Mouse (Mus musculus): Measurements from ENCODE around the gene Gm2310. TPM values are rescaled to one million over a fixed set of nuclear protein-coding genes. Genes with fewer than 3 reads are reported as not detected.
"Not testable (repeated sequence)": the region's sequence is repeated elsewhere in the genome, so short reads cannot be mapped to it uniquely, and the experiment has no call there.

Gm2310 gene
- polyA plus RNA-seq (2014; fragmentation: Nextera tagmentation; extraction: Ambion mirVana) = not detected in 2 replicates

DNA sequence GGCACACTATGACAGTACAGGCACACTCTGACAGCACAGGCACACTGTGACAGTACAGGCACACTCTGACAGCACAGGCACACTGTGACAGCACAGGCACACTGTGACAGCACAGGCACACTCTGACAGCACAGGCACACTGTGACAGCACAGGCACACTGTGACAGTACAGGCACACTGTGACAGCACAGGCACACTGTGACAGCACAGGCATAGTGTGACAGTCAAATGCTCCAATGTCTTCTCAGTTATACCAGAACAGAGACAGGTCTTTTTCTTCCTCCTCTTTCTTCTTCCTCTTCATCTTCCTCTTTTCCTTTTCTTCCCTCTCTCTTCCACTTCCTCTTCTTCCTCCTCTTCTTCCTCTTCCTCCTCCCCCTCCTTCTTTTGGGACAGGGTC lies at the start of gene Gm2310:
Gm2310 (minus strand) TSS at position 101 of the 400 bp plus-strand sequence.
- not testable (repeated sequence) for H3K27ac ChIP-seq (ENCODE audit: low read depth, low read length); H3K4me1 ChIP-seq (ENCODE audit: control insufficient read depth, insufficient read depth, low read length); H3K36me3 ChIP-seq (ENCODE audit: control insufficient read depth, insufficient read depth, low read length); H3K4me3 ChIP-seq (ENCODE audit: low read length); H3K4me2 ChIP-seq (replicated peaks; ENCODE audit: low read depth, low read length); H3K9me3 ChIP-seq (ENCODE audit: control insufficient read depth, low read length); H3K27me3 ChIP-seq (ENCODE audit: control insufficient read depth, insufficient read depth, low read length); H3K9ac ChIP-seq (ENCODE audit: low read depth, low read length); ATAC-seq (ENCODE audit: low FRiP score, low TSS enrichment)

DNA sequence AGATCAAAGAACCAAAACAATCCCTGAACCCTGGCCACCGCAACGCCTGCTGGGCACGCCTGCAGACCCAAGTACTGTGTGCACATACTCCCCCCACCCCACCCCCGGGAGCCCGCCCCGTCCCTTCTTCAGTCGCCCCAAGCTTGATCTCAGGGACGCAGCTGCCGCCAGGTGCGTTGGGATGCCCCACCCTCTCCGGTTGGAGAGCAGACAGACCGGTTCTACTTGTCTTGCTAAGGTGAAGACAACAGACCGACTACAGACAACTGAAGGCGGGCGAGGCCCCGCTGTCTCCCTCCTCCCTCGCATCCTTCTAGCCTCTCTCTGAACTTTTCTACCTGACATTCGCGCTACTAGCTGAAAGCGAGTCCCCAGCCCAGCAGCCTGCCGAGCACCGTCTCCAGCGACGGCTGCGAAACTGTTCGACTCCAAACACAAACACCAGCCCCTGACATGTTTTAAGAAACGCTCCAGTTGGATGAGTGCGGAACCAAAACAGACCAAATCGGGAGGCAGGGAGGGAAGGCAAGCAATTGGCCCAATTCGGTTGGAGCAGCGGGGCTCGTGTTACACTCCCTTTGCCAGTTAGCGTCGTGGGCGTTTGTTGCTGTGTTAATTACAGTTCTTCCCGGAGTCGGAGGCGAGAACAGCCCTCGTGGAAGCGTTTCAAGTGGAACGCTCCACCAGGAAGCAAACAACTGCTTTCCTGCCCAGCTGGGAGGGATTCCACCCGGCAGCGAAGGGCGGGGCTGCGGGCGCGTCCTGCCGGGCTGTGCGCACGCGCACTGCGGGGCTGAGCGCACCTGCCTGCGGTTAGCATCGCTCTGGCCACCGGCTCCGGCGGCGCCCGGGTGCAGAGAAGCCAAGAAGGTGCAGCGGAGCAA lies 49.1 kb upstream of the Gm2310 start:
- H3K36me3 ChIP-seq (ENCODE audit: control insufficient read depth, insufficient read depth, low read length) = no peaks in the 10 kb centered on the region
- H3K4me3 ChIP-seq (ENCODE audit: low read length) = peak overlapping the region; percentile 57
- H3K9ac ChIP-seq (ENCODE audit: low read depth, low read length) = peak overlapping the region; percentile 54
- no peaks in the 10 kb centered on the region for H3K4me1 ChIP-seq (ENCODE audit: control insufficient read depth, insufficient read depth, low read length)
- WGBS = under 1% methylated on average over 58 of the region's 61 CpGs
- H3K9me3 ChIP-seq (ENCODE audit: control insufficient read depth, low read length) = no peaks in the 10 kb centered on the region
- peaks cover 3% of the 10 kb centered on the region; the same call in 1 of the 2 replicates for H3K27me3 ChIP-seq (ENCODE audit: control insufficient read depth, insufficient read depth, low read length)
- peak overlapping the region; percentile 90 for H3K27ac ChIP-seq (ENCODE audit: low read depth, low read length)
- H3K4me2 ChIP-seq (replicated peaks; ENCODE audit: low read depth, low read length) = peak overlapping the region; percentile 96
- peak; percentile 91 for ATAC-seq (ENCODE audit: low FRiP score, low TSS enrichment)

- H3K27me3 ChIP-seq (ENCODE audit: control insufficient read depth, insufficient read depth, low read length) = peaks cover 3% of the 10 kb centered on the region; the same call in 1 of the 2 replicates
- ATAC-seq (ENCODE audit: low FRiP score, low TSS enrichment) = peak; percentile 59
- H3K4me1 ChIP-seq (ENCODE audit: control insufficient read depth, insufficient read depth, low read length) = no peaks in the 10 kb centered on the region
- 4% methylated on average over 7 of the region's 7 CpGs for WGBS
- H3K36me3 ChIP-seq (ENCODE audit: control insufficient read depth, insufficient read depth, low read length) = no peaks in the 10 kb centered on the region
- peak overlapping the region; percentile 96 for H3K4me2 ChIP-seq (replicated peaks; ENCODE audit: low read depth, low read length)
- peak overlapping the region; percentile 57 for H3K4me3 ChIP-seq (ENCODE audit: low read length)
- H3K9ac ChIP-seq (ENCODE audit: low read depth, low read length) = 0 out of 2 replicates have a peak overlapping the region, but pooled peaks have one; percentile 54
- H3K27ac ChIP-seq (ENCODE audit: low read depth, low read length) = peak overlapping the region; percentile 90; the same call in 1 of the 2 replicates
- no peaks in the 10 kb centered on the region for H3K9me3 ChIP-seq (ENCODE audit: control insufficient read depth, low read length)
These were observed 48.5 kb upstream of the Gm2310 start for GRCm38 (mm10) chr15:8568286-8568644.

GRCm38 (mm10) chr15:8565416-8565815 lies 45.7 kb upstream of the Gm2310 start:
- Histone ChIP-seq H3K4me1 (ENCODE audit: control insufficient read depth, insufficient read depth, low read length) (no peaks in the 10 kb centered on the region), H3K36me3 (ENCODE audit: control insufficient read depth, insufficient read depth, low read length) (no peaks in the 10 kb centered on the region), H3K27ac (ENCODE audit: low read depth, low read length) (no peak overlapping the region), H3K9ac (ENCODE audit: low read depth, low read length) (no peak overlapping the region), H3K9me3 (ENCODE audit: control insufficient read depth, low read length) (no peaks in the 10 kb centered on the region), H3K27me3 (ENCODE audit: control insufficient read depth, insufficient read depth, low read length) (peaks cover 3% of the 10 kb centered on the region; the same call in 1 of the 2 replicates), H3K4me3 (ENCODE audit: low read length) (no peak overlapping the region), H3K4me2 (replicated peaks; ENCODE audit: low read depth, low read length) (no peak overlapping the region)
- 71% methylated on average over 6 of the region's 6 CpGs for WGBS
- ATAC-seq (ENCODE audit: low FRiP score, low TSS enrichment) = no peak

GRCm38 (mm10) chr15:8564331-8564730 lies 44.6 kb upstream of the Gm2310 start:
- Histone ChIP-seq H3K9me3 (ENCODE audit: control insufficient read depth, low read length) (no peaks in the 10 kb centered on the region), H3K36me3 (ENCODE audit: control insufficient read depth, insufficient read depth, low read length) (no peaks in the 10 kb centered on the region), H3K4me1 (ENCODE audit: control insufficient read depth, insufficient read depth, low read length) (no peaks in the 10 kb centered on the region), H3K4me3 (ENCODE audit: low read length) (no peak overlapping the region), H3K27me3 (ENCODE audit: control insufficient read depth, insufficient read depth, low read length) (peaks cover 3% of the 10 kb centered on the region; the same call in 1 of the 2 replicates), H3K4me2 (replicated peaks; ENCODE audit: low read depth, low read length) (no peak overlapping the region), H3K9ac (ENCODE audit: low read depth, low read length) (no peak overlapping the region), H3K27ac (ENCODE audit: low read depth, low read length) (no peak overlapping the region)
- WGBS = 87% methylated on average over 3 of the region's 3 CpGs
- no peak for ATAC-seq (ENCODE audit: low FRiP score, low TSS enrichment)

GRCm38 (mm10) chr15:8563423-8564194 lies 43.9 kb upstream of the Gm2310 start:
- ATAC-seq (ENCODE audit: low FRiP score, low TSS enrichment) = no peak
- no peak overlapping the region for H3K4me2 ChIP-seq (replicated peaks; ENCODE audit: low read depth, low read length)
- 79% methylated on average over 1 of the region's 1 CpGs for WGBS
- H3K9ac ChIP-seq (ENCODE audit: low read depth, low read length) = no peak overlapping the region
- H3K27me3 ChIP-seq (ENCODE audit: control insufficient read depth, insufficient read depth, low read length) = peaks cover 3% of the 10 kb centered on the region; the same call in 1 of the 2 replicates
- no peak overlapping the region for H3K27ac ChIP-seq (ENCODE audit: low read depth, low read length)
- H3K36me3 ChIP-seq (ENCODE audit: control insufficient read depth, insufficient read depth, low read length) = no peaks in the 10 kb centered on the region
- no peaks in the 10 kb centered on the region for H3K9me3 ChIP-seq (ENCODE audit: control insufficient read depth, low read length)
- H3K4me1 ChIP-seq (ENCODE audit: control insufficient read depth, insufficient read depth, low read length) = no peaks in the 10 kb centered on the region
- H3K4me3 ChIP-seq (ENCODE audit: low read length) = no peak overlapping the region

DNA sequence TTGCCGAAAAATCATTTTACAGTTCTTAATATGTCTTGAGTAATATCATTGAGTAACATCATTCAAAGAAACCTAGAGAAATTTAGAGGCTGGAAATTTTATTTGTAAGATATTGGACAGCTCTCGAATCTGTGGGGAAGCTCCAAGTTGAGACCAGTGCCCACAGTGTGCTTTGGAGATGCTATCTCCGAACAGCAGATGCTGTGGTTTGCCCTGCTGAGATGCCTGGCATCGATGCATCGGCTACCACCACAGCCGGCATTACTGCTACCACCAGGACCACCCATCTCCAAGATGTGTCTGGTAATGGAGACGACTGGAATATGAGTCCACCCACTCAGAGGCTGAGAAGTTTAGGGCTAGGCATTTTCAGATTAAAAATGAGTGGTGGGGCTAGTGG lies 43.0 kb upstream of the Gm2310 start:
- no peak overlapping the region for H3K9ac ChIP-seq (ENCODE audit: low read depth, low read length)
- H3K36me3 ChIP-seq (ENCODE audit: control insufficient read depth, insufficient read depth, low read length) = no peaks in the 10 kb centered on the region
- H3K9me3 ChIP-seq (ENCODE audit: control insufficient read depth, low read length) = no peaks in the 10 kb centered on the region
- peaks cover 2% of the 10 kb centered on the region; the same call in 1 of the 2 replicates for H3K27me3 ChIP-seq (ENCODE audit: control insufficient read depth, insufficient read depth, low read length)
- H3K4me2 ChIP-seq (replicated peaks; ENCODE audit: low read depth, low read length) = no peak overlapping the region
- no peak overlapping the region for H3K27ac ChIP-seq (ENCODE audit: low read depth, low read length)
- no peaks in the 10 kb centered on the region for H3K4me1 ChIP-seq (ENCODE audit: control insufficient read depth, insufficient read depth, low read length)
- WGBS = 87% methylated on average over 7 of the region's 7 CpGs
- no peak overlapping the region for H3K4me3 ChIP-seq (ENCODE audit: low read length)
- ATAC-seq (ENCODE audit: low FRiP score, low TSS enrichment) = no peak

DNA sequence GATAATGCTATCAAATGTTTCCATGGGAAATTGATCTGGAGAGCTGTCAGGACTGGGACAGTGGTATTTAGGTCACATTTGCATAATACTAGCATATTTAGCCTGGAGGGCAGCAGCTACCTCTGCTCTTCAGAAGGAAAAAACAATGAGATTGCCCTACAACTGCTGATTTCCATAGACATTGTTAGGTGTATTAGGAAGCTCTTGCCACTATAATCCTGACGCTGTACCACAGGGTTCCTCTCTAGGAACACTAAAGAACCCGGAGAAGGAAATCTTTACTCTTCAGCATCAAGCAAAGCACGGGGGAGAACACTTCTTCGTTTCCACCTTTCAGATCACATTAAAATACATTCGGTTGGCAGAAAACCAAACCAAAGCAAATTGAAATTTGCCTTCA lies 11.4 kb upstream of the Gm2310 start:
- Histone ChIP-seq H3K4me3 (ENCODE audit: low read length) (no peak overlapping the region), H3K27me3 (ENCODE audit: control insufficient read depth, insufficient read depth, low read length) (no peaks in the 10 kb centered on the region), H3K27ac (ENCODE audit: low read depth, low read length) (no peak overlapping the region), H3K9ac (ENCODE audit: low read depth, low read length) (no peak overlapping the region), H3K4me1 (ENCODE audit: control insufficient read depth, insufficient read depth, low read length) (no peaks in the 10 kb centered on the region), H3K9me3 (ENCODE audit: control insufficient read depth, low read length) (no peaks in the 10 kb centered on the region), H3K36me3 (ENCODE audit: control insufficient read depth, insufficient read depth, low read length) (no peaks in the 10 kb centered on the region), H3K4me2 (replicated peaks; ENCODE audit: low read depth, low read length) (no peak overlapping the region)
- 76% methylated on average over 5 of the region's 5 CpGs for WGBS
- no peak for ATAC-seq (ENCODE audit: low FRiP score, low TSS enrichment)

- no peak for ATAC-seq (ENCODE audit: low FRiP score, low TSS enrichment)
- no peak overlapping the region for H3K9ac ChIP-seq (ENCODE audit: low read depth, low read length)
- no peak overlapping the region for H3K4me2 ChIP-seq (replicated peaks; ENCODE audit: low read depth, low read length)
- H3K4me1 ChIP-seq (ENCODE audit: control insufficient read depth, insufficient read depth, low read length) = no peaks in the 10 kb centered on the region
- 63% methylated on average over 5 of the region's 5 CpGs for WGBS
- no peaks in the 10 kb centered on the region for H3K9me3 ChIP-seq (ENCODE audit: control insufficient read depth, low read length)
- no peaks in the 10 kb centered on the region for H3K27me3 ChIP-seq (ENCODE audit: control insufficient read depth, insufficient read depth, low read length)
- no peak overlapping the region for H3K4me3 ChIP-seq (ENCODE audit: low read length)
- no peak overlapping the region for H3K27ac ChIP-seq (ENCODE audit: low read depth, low read length)
- H3K36me3 ChIP-seq (ENCODE audit: control insufficient read depth, insufficient read depth, low read length) = no peaks in the 10 kb centered on the region
These were observed 6.8 kb downstream of the Gm2310 start for GRCm38 (mm10) chr15:8512957-8513356.

Data from kidney, embryonic 14.5 days (tissue).